In genomic region chr4:28889630-28890029, GRCm38 (mm10) we compare ENCODE assay signal across 25 mouse cellular contexts.
A peak's percentile ranks its signal among the peaks of the same experiment; 100 is the strongest.
DNase-seq lines count a peak whose midpoint lies in the region; ATAC-seq and TF ChIP-seq lines count a peak whose summit lies in the region.
"Had no signal": no experiment of that assay in that cellular context is flagged by ENCODE, and none has a peak within 500 bp of the region (broad histone marks: within the 10 kb centered on the region; RNA-seq: fewer than 3 reads in every experiment).

No protein-coding gene starts in this region.

- no peak for DNase-seq in intestine, embryonic 14.5 days (ENCODE audit: low spot score)
- no peak for DNase-seq in kidney, adult 2 months
- DNase-seq in midbrain, embryonic 11.5 days (ENCODE audit: low spot score, missing footprints) = no peak
- DNase-seq: adrenal gland, postnatal 10 days; adrenal gland, postnatal 36 days; B cell, adult 2 months; cerebellum, adult 18-20 months; cerebellum, adult 9-10 months; cerebellum, postnatal 14 days; gastrocnemius, postnatal 10 days; gastrocnemius, postnatal 36 days; heart, adult 2 months; heart, postnatal 14 days; heart, postnatal 4 days had no signal

- WGBS in intestine, embryonic 14.5 days = 61% methylated on average over 5 of the region's 5 CpGs
- 56% methylated on average over 5 of the region's 5 CpGs for WGBS in intestine, embryonic 15.5 days
- 71% methylated on average over 5 of the region's 5 CpGs for WGBS in kidney, embryonic 15.5 days
- 58% methylated on average over 5 of the region's 5 CpGs for WGBS in kidney, adult 2 months
- WGBS in midbrain, embryonic 13.5 days = 86% methylated on average over 5 of the region's 5 CpGs
- 93% methylated on average over 5 of the region's 5 CpGs for WGBS in midbrain, embryonic 11.5 days

- H3K9ac ChIP-seq in intestine, embryonic 14.5 days (ENCODE audit: low read length) = no peak overlapping the region
- H3K9ac ChIP-seq in intestine, embryonic 15.5 days = no peak overlapping the region
- no peak overlapping the region for H3K9ac ChIP-seq in kidney, embryonic 15.5 days
- H3K9ac ChIP-seq in midbrain, embryonic 13.5 days (replicated peaks) = no peak overlapping the region
- H3K9ac ChIP-seq in midbrain, embryonic 11.5 days (ENCODE audit: low read length) = no peak overlapping the region
- H3K9ac ChIP-seq: forebrain, embryonic 13.5 days; heart, embryonic 13.5 days had no signal

- no peak overlapping the region for H3K27ac ChIP-seq in intestine, embryonic 14.5 days (ENCODE audit: low read depth)
- H3K27ac ChIP-seq in intestine, embryonic 15.5 days = no peak overlapping the region
- H3K27ac ChIP-seq in kidney, embryonic 15.5 days = no peak overlapping the region; the same call in 1 of the 2 replicates
- no peak overlapping the region for H3K27ac ChIP-seq in kidney, adult 2 months (ENCODE audit: insufficient read depth, low read depth, low read length)
- H3K27ac ChIP-seq in midbrain, embryonic 13.5 days = peak overlapping the region; percentile 3; the same call in 1 of the 2 replicates
- no peak overlapping the region for H3K27ac ChIP-seq in midbrain, embryonic 11.5 days (ENCODE audit: low read depth, low read length)
- H3K27ac ChIP-seq: forebrain, embryonic 10.5 days; forebrain, embryonic 13.5 days; heart, adult 2 months; heart, embryonic 10.5 days; heart, embryonic 13.5 days had no signal

- H3K36me3 ChIP-seq in intestine, embryonic 14.5 days (ENCODE audit: control insufficient read depth, insufficient read depth, low read length) = no peaks in the 10 kb centered on the region
- no peaks in the 10 kb centered on the region for H3K36me3 ChIP-seq in intestine, embryonic 15.5 days
- no peaks in the 10 kb centered on the region for H3K36me3 ChIP-seq in kidney, embryonic 15.5 days
- H3K36me3 ChIP-seq in kidney, adult 2 months (ENCODE audit: control insufficient read depth, insufficient read depth, low read length) = no peaks in the 10 kb centered on the region
- H3K36me3 ChIP-seq in midbrain, embryonic 13.5 days = no peaks in the 10 kb centered on the region
- no peaks in the 10 kb centered on the region for H3K36me3 ChIP-seq in midbrain, embryonic 11.5 days (ENCODE audit: control insufficient read depth, insufficient read depth, low read length)
- H3K36me3 ChIP-seq: forebrain, embryonic 10.5 days; G1E; heart, embryonic 10.5 days had no signal

- TF ChIP-seq POLR2A in kidney, adult 2 months (IDR thresholded peaks at IDR 0.05; ENCODE audit: low read depth, low read length) = no peak

- ATAC-seq in intestine, embryonic 14.5 days (replicated peaks; ENCODE audit: low FRiP score, low TSS enrichment, low read depth) = 0 out of 2 replicates have a peak, but pooled peaks have one; percentile 32
- ATAC-seq in intestine, embryonic 15.5 days = no peak
- ATAC-seq in kidney, embryonic 15.5 days (replicated peaks; ENCODE audit: low FRiP score) = peak; percentile 66
- ATAC-seq in midbrain, embryonic 13.5 days = 0 out of 2 replicates have a peak, but pooled peaks have one; percentile 48
- no peak for ATAC-seq in midbrain, embryonic 11.5 days (ENCODE audit: low FRiP score)
- ATAC-seq: forebrain, embryonic 13.5 days; forebrain, embryonic 16.5 days; Patski had no signal

- H3K27me3 ChIP-seq in intestine, embryonic 14.5 days (replicated peaks; ENCODE audit: control insufficient read depth, insufficient read depth, low read length) = no peaks in the 10 kb centered on the region
- no peaks in the 10 kb centered on the region for H3K27me3 ChIP-seq in intestine, embryonic 15.5 days (replicated peaks)
- no peaks in the 10 kb centered on the region for H3K27me3 ChIP-seq in kidney, embryonic 15.5 days
- no peaks in the 10 kb centered on the region for H3K27me3 ChIP-seq in kidney, adult 2 months (replicated peaks; ENCODE audit: control insufficient read depth, insufficient read depth, low read length)
- H3K27me3 ChIP-seq in midbrain, embryonic 13.5 days = no peaks in the 10 kb centered on the region
- no peaks in the 10 kb centered on the region for H3K27me3 ChIP-seq in midbrain, embryonic 11.5 days (ENCODE audit: control insufficient read depth, insufficient read depth, low read length)
- H3K27me3 ChIP-seq: CH12.LX; forebrain, embryonic 13.5 days; heart, embryonic 13.5 days; Patski had no signal

- no peaks in the 10 kb centered on the region for H3K9me3 ChIP-seq in intestine, embryonic 14.5 days (ENCODE audit: control insufficient read depth, low read length)
- H3K9me3 ChIP-seq in intestine, embryonic 15.5 days = no peaks in the 10 kb centered on the region
- no peaks in the 10 kb centered on the region for H3K9me3 ChIP-seq in kidney, embryonic 15.5 days (replicated peaks)
- H3K9me3 ChIP-seq in midbrain, embryonic 13.5 days = no peaks in the 10 kb centered on the region
- no peaks in the 10 kb centered on the region for H3K9me3 ChIP-seq in midbrain, embryonic 11.5 days (ENCODE audit: control insufficient read depth, low read length)
- H3K9me3 ChIP-seq: forebrain, embryonic 10.5 days; forebrain, embryonic 13.5 days; G1E; heart, embryonic 10.5 days; heart, embryonic 13.5 days had no signal

- no peak for TF ChIP-seq CTCF in kidney, adult 2 months (conservative IDR thresholded peaks at IDR 0.05; ENCODE audit: insufficient read depth, insufficient read length, low read depth, low read length)

- no peak overlapping the region for H3K4me3 ChIP-seq in intestine, embryonic 14.5 days (ENCODE audit: low read depth, low read length)
- no peak overlapping the region for H3K4me3 ChIP-seq in intestine, embryonic 15.5 days (replicated peaks)
- H3K4me3 ChIP-seq in kidney, embryonic 15.5 days (replicated peaks) = no peak overlapping the region
- no peak overlapping the region for H3K4me3 ChIP-seq in kidney, adult 2 months (ENCODE audit: insufficient read depth, low read depth, low read length)
- H3K4me3 ChIP-seq in midbrain, embryonic 13.5 days (replicated peaks) = no peak overlapping the region
- H3K4me3 ChIP-seq in midbrain, embryonic 11.5 days (ENCODE audit: low read depth, low read length) = no peak overlapping the region
- H3K4me3 ChIP-seq: forebrain, embryonic 10.5 days; forebrain, embryonic 13.5 days; heart, adult 2 months; heart, embryonic 10.5 days; heart, embryonic 13.5 days had no signal

- H3K4me2 ChIP-seq in intestine, embryonic 14.5 days (ENCODE audit: low read length) = no peak overlapping the region
- no peak overlapping the region for H3K4me2 ChIP-seq in intestine, embryonic 15.5 days (replicated peaks)
- H3K4me2 ChIP-seq in kidney, embryonic 15.5 days = no peak overlapping the region
- H3K4me2 ChIP-seq in midbrain, embryonic 13.5 days (replicated peaks) = no peak overlapping the region
- H3K4me2 ChIP-seq in midbrain, embryonic 11.5 days = no peak overlapping the region
- H3K4me2 ChIP-seq: forebrain, embryonic 13.5 days; heart, embryonic 13.5 days had no signal

- no peaks in the 10 kb centered on the region; the same call in 1 of the 2 replicates for H3K4me1 ChIP-seq in intestine, embryonic 14.5 days (replicated peaks; ENCODE audit: control insufficient read depth, insufficient read depth, low read length)
- H3K4me1 ChIP-seq in intestine, embryonic 15.5 days (replicated peaks) = no peaks in the 10 kb centered on the region
- H3K4me1 ChIP-seq in kidney, embryonic 15.5 days = no peaks in the 10 kb centered on the region
- H3K4me1 ChIP-seq in kidney, adult 2 months (ENCODE audit: control insufficient read depth, insufficient read depth, low read length) = no peaks in the 10 kb centered on the region
- H3K4me1 ChIP-seq in midbrain, embryonic 13.5 days (replicated peaks) = no peaks in the 10 kb centered on the region
- H3K4me1 ChIP-seq in midbrain, embryonic 11.5 days (ENCODE audit: control insufficient read depth, insufficient read depth, low read length) = no peaks in the 10 kb centered on the region
- H3K4me1 ChIP-seq: forebrain, embryonic 10.5 days; forebrain, embryonic 13.5 days; heart, embryonic 10.5 days; heart, embryonic 13.5 days had no signal

Comparison
In these comparisons a context has a peak if more than half of its experiments do, and no peak if none do; other contexts are left out.
1. ATAC-seq: peak in intestine, embryonic 14.5 days (single experiment), kidney, embryonic 15.5 days (single experiment) and midbrain, embryonic 13.5 days (single experiment); none in intestine, embryonic 15.5 days (single experiment) and midbrain, embryonic 11.5 days (single experiment).